Mouse (Mus musculus): Measurements from ENCODE around the gene Commd9.

Commd9 gene

GRCm38 (mm10) chr2:101885768-101886438 is at the start of gene Commd9:
TSS of gene Commd9 (plus strand) at chr2:101886247.
- DNase-seq: peak; percentile 95

- no peak for DNase-seq
Measured at GRCm38 (mm10) chr2:101842756-101843155, 43.3 kb upstream of the Commd9 start.

- no peak for DNase-seq
Measured at GRCm38 (mm10) chr2:101854792-101855191, 31.3 kb upstream of the Commd9 start.

GRCm38 (mm10) chr2:101856174-101856573 is 29.9 kb upstream of the Commd9 start:
- DNase-seq: no peak

- DNase-seq: no peak
Measured at GRCm38 (mm10) chr2:101860920-101861485, 25.0 kb upstream of the Commd9 start.

GRCm38 (mm10) chr2:101862219-101863123 is 23.6 kb upstream of the Commd9 start:
- DNase-seq: no peak

- DNase-seq: no peak
Measured at GRCm38 (mm10) chr2:101868683-101869082, 17.4 kb upstream of the Commd9 start.

GRCm38 (mm10) chr2:101871179-101871578 is 14.9 kb upstream of the Commd9 start:
- DNase-seq: peak; percentile 30

GRCm38 (mm10) chr2:101881471-101882162 is 4.4 kb upstream of the Commd9 start:
- no peak for DNase-seq

GRCm38 (mm10) chr2:101882998-101883397 is 3.0 kb upstream of the Commd9 start, which contains the start of gene Prr5l:
TSS of gene Prr5l (minus strand) at chr2:101883027.
- DNase-seq: peak; percentile 33

- DNase-seq: no peak
Measured at GRCm38 (mm10) chr2:101884286-101884685, 1.8 kb upstream of the Commd9 start.

- DNase-seq: no peak
Measured at GRCm38 (mm10) chr2:101888886-101889285, 2.8 kb downstream of the Commd9 start.

- DNase-seq: no peak
Measured at GRCm38 (mm10) chr2:101891143-101891542, 5.1 kb downstream of the Commd9 start.

GRCm38 (mm10) chr2:101894126-101894525 is 8.1 kb downstream of the Commd9 start:
- DNase-seq: no peak

GRCm38 (mm10) chr2:101896425-101897204 is 10.6 kb downstream of the Commd9 start:
- DNase-seq: no peak

- no peak for DNase-seq
Measured at GRCm38 (mm10) chr2:101902196-101902595, 16.1 kb downstream of the Commd9 start.

- peak; percentile 79 for DNase-seq
Measured at GRCm38 (mm10) chr2:101905534-101906378, 19.7 kb downstream of the Commd9 start.

- no peak for DNase-seq
Measured at GRCm38 (mm10) chr2:101906379-101906690, 20.3 kb downstream of the Commd9 start.

GRCm38 (mm10) chr2:101907386-101908022 is 21.5 kb downstream of the Commd9 start:
- peak; percentile 57 for DNase-seq

- DNase-seq: peak; percentile 68
Measured at GRCm38 (mm10) chr2:101908773-101909172, 22.7 kb downstream of the Commd9 start.
